Mouse (Mus musculus) cortical plate, adult 2 months (tissue): ENCODE measurements at regions not wholly inside any gene's neighbourhood (a gene's known extent, or its start where the extent isn't known, plus 50 kb on each side); places are given as distances from the start of the nearest gene placed in this dataset.

Experiments
- H3K27ac ChIP-seq: fragments of 200-500 bp; 2 replicates; pipeline ENCODE4 v1.5.1; 2012; ENCODE audit warnings: low read length, control low read depth, inconsistent platforms; ENCODE audit not compliant: insufficient read depth
- H3K4me1 ChIP-seq: fragments of 200-500 bp; 2 replicates; pipeline ENCODE4 v1.6.1; 2011; ENCODE audit warnings: low read length; ENCODE audit not compliant: control insufficient read depth, insufficient read depth
- H3K4me3 ChIP-seq: fragments of 200-500 bp; 2 replicates; pipeline ENCODE4 v1.5.1; 2011; ENCODE audit warnings: mild to moderate bottlenecking, low read length, control low read depth; ENCODE audit not compliant: insufficient read depth
- CTCF ChIP-seq: fragments of 200-500 bp; IDR thresholded peaks from 2 replicates; pipeline ENCODE4 v1.5.1; 2011; ENCODE audit warnings: mild to moderate bottlenecking, control low read depth, low read length; ENCODE audit not compliant: insufficient read depth; ENCODE audit errors: extremely low read depth
- POLR2A ChIP-seq: fragments of 200-500 bp; IDR thresholded peaks from 2 replicates; pipeline ENCODE4 v1.6.1; 2011; ENCODE audit warnings: mild to moderate bottlenecking, low read length, control low read depth; ENCODE audit not compliant: insufficient read depth; ENCODE audit errors: extremely low read depth

- no peaks in the 10 kb centered on the region for H3K4me1 ChIP-seq
- no peak for TF ChIP-seq CTCF
- TF ChIP-seq POLR2A, result no peak
These were observed 371.5 kb upstream of the 4933412E24Rik start for GRCm38 (mm10) chr15:60387962-60388361.

More at GRCm38 (mm10) chr15:60387962-60388361, 371.5 kb upstream of the 4933412E24Rik start:
- no peak overlapping the region for H3K4me3 ChIP-seq
- H3K27ac ChIP-seq, result no peak overlapping the region
